Comparison of ENCODE assay signal across 10 mouse cellular contexts in the genomic region with DNA sequence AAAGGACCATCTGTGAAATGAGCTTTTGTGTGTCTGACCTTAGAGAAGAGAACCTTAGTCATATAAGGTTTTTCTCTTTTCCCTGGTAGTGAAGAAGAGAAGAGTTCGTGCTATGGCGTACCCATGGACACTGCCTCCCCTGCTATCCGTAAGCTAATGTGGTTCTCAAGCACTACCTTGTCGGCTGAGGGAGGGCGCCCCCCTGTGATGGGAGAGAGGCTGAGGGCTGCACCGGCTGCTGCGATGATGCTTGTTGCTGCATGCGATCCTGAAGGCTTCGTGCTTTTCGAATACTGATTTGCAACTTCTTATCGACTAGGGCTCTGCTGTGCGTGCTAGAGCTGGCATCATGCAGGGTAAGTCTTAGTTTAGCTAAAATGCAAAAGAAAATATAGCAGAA. TPM values are rescaled to one million over a fixed set of nuclear protein-coding genes. Genes with fewer than 3 reads are reported as not detected.
DNase-seq lines count a peak whose midpoint lies in the region; ATAC-seq and TF ChIP-seq lines count a peak whose summit lies in the region.
"Had no signal": no experiment of that assay in that cellular context is flagged by ENCODE, and none has a peak within 500 bp of the region (broad histone marks: within the 10 kb centered on the region; RNA-seq: fewer than 3 reads in every experiment).

No protein-coding gene starts in this region.

- TF ChIP-seq CTCF in lung, postnatal 0 days (IDR thresholded peaks at IDR 0.05), result peak; percentile 48

- no peak for ATAC-seq in lung, postnatal 0 days
- no peak for ATAC-seq in frontal cortex, adult (ENCODE audit: low TSS enrichment)

- no peaks in the 10 kb centered on the region for H3K27me3 ChIP-seq in lung, postnatal 0 days (replicated peaks; ENCODE audit: insufficient read depth, low read length)
- no peaks in the 10 kb centered on the region for H3K27me3 ChIP-seq in embryonic facial prominence, embryonic 10.5 days (replicated peaks; ENCODE audit: low read depth, poor library complexity, severe bottlenecking)
- H3K27me3 ChIP-seq: neural tube, embryonic 13.5 days had no signal

- no peak overlapping the region for H3K9ac ChIP-seq in lung, postnatal 0 days (replicated peaks; ENCODE audit: low read depth)
- H3K9ac ChIP-seq: neural tube, embryonic 13.5 days had no signal

- no peak overlapping the region for H3K4me3 ChIP-seq in lung, postnatal 0 days (ENCODE audit: low read depth, low read length)
- no peak overlapping the region for H3K4me3 ChIP-seq in embryonic facial prominence, embryonic 10.5 days
- H3K4me3 ChIP-seq: megakaryocyte, embryonic 14.5 days; neural tube, embryonic 13.5 days had no signal

- H3K4me1 ChIP-seq in lung, postnatal 0 days (ENCODE audit: insufficient read depth, low read depth, low read length), result no peaks in the 10 kb centered on the region
- H3K4me1 ChIP-seq in embryonic facial prominence, embryonic 10.5 days, result no peaks in the 10 kb centered on the region
- H3K4me1 ChIP-seq: neural tube, embryonic 13.5 days had no signal

- no peaks in the 10 kb centered on the region for H3K9me3 ChIP-seq in lung, postnatal 0 days (ENCODE audit: low read length)
- no peaks in the 10 kb centered on the region for H3K9me3 ChIP-seq in embryonic facial prominence, embryonic 10.5 days
- H3K9me3 ChIP-seq: megakaryocyte, embryonic 14.5 days; neural tube, embryonic 13.5 days had no signal

- peak; percentile 75 for DNase-seq in heart, adult 11 months
- DNase-seq in heart, postnatal 10 days, result no peak
- no peak for DNase-seq in lung, postnatal 0 days (ENCODE audit: low spot score)
- no peak for DNase-seq in lung, postnatal 36 days
- DNase-seq in embryonic facial prominence, embryonic 10.5 days (ENCODE audit: low spot score), result peak; percentile 18
- peak; percentile 41 for DNase-seq in thymus, postnatal 0 days (ENCODE audit: low spot score)
- no peak for DNase-seq in urinary bladder, postnatal 10 days (ENCODE audit: low spot score)

- no peak overlapping the region for H3K4me2 ChIP-seq in lung, postnatal 0 days (replicated peaks; ENCODE audit: low read depth, low read length)
- H3K4me2 ChIP-seq: neural tube, embryonic 13.5 days had no signal

- peaks cover 16% of the 10 kb centered on the region; the same call in 1 of the 2 replicates for H3K36me3 ChIP-seq in lung, postnatal 0 days (ENCODE audit: insufficient read depth, low read length)
- peaks cover 96% of the 10 kb centered on the region for H3K36me3 ChIP-seq in embryonic facial prominence, embryonic 10.5 days (replicated peaks)

- WGBS in lung, postnatal 0 days, result 59% methylated on average over 12 of the region's 12 CpGs
- WGBS in embryonic facial prominence, embryonic 10.5 days, result 75% methylated on average over 12 of the region's 12 CpGs

- no peak overlapping the region for H3K27ac ChIP-seq in lung, postnatal 0 days (ENCODE audit: low read length)
- no peak overlapping the region for H3K27ac ChIP-seq in embryonic facial prominence, embryonic 10.5 days (replicated peaks)
- H3K27ac ChIP-seq: neural tube, embryonic 13.5 days had no signal

- intact Hi-C loops in heart, postnatal 10 days (cut with DNase I), result no loop called here

- TF ChIP-seq EP300 in lung, postnatal 0 days (IDR thresholded peaks at IDR 0.05), result no peak

RNA-seq across cellular contexts. Expression of a gene that starts 18.3 kb away (rescaled TPM):
- total RNA-seq in heart, postnatal 10 days (2021), result 10 to 100 TPM; 67.4 to 70.1 TPM
- polyA plus RNA-seq in lung, postnatal 0 days (2015; fragmentation: Nextera tagmentation; extraction: Ambion mirVana), result 24.2 and 26.6 TPM in 2 replicates
- polyA plus RNA-seq in embryonic facial prominence, embryonic 10.5 days (2016; fragmentation: Nextera tagmentation; extraction: Ambion mirVana), result 43.4 and 46.3 TPM in 2 replicates
- polyA plus RNA-seq in thymus, postnatal 0 days (2015; fragmentation: Nextera tagmentation; extraction: Ambion mirVana), result 52.8 and 65.4 TPM in 2 replicates

Comparison
In these comparisons a context has a peak if more than half of its experiments do, and no peak if none do; other contexts are left out.
1. DNase-seq: peak in heart, adult 11 months (single experiment), embryonic facial prominence, embryonic 10.5 days (single experiment) and thymus, postnatal 0 days (single experiment); none in heart, postnatal 10 days (0 of 2), lung, postnatal 0 days (single experiment), lung, postnatal 36 days (single experiment) and urinary bladder, postnatal 10 days (single experiment).